Mouse (Mus musculus): ENCODE results near the gene Cenpp. TPM values are rescaled to one million over a fixed set of nuclear protein-coding genes. Genes with fewer than 3 reads are reported as not detected.
"Not testable (repeated sequence)": the region's sequence is repeated elsewhere in the genome, so short reads cannot be mapped to it uniquely, and the experiment has no call there.

Cenpp gene
- polyA plus RNA-seq, 1 experiment from 2014 or later: 5.7 TPM

- ATAC-seq: no peak
- Histone ChIP-seq H3K36me3 (ENCODE audit: control insufficient read depth, insufficient read depth, low read length) (no peaks in the 10 kb centered on the region), H3K4me1 (ENCODE audit: control insufficient read depth, insufficient read depth, low read depth, low read length) (no peaks in the 10 kb centered on the region), H3K27me3 (replicated peaks; ENCODE audit: control insufficient read depth, insufficient read depth, low read length) (no peaks in the 10 kb centered on the region), H3K4me2 (ENCODE audit: low read length) (no peak overlapping the region), H3K9me3 (ENCODE audit: control insufficient read depth, low read length) (no peaks in the 10 kb centered on the region), H3K4me3 (ENCODE audit: low read length) (no peak overlapping the region), H3K9ac (ENCODE audit: low read depth, low read length) (no peak overlapping the region), H3K27ac (ENCODE audit: low read depth, low read length) (no peak overlapping the region)
Measured at GRCm38 (mm10) chr13:49618365-49618764, 34.2 kb downstream of the Cenpp start.

DNA sequence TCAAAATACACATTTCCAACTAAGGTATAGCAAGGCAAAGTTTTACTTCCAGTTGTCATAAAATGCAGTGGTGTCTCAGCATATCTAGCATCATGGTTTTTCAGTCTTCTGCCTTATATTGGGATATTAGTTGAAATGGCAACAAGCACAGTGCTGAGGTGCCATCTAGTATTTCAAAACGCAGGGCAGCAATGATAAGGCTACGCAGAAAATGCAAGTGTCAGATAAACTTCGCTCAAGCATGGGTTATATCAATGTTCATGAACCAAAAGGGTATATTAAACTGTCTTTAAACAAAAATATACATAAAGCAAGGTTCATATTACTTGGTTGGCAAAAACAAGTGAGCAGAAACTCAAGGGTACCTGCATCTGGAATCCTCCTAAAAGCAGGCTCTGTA is 35.6 kb downstream of the Cenpp start:
- H3K9ac ChIP-seq (ENCODE audit: low read depth, low read length): no peak overlapping the region
- WGBS: 97% methylated on average over 3 of the region's 3 CpGs
- H3K27me3 ChIP-seq (replicated peaks; ENCODE audit: control insufficient read depth, insufficient read depth, low read length): no peaks in the 10 kb centered on the region
- no peak for ATAC-seq
- no peak overlapping the region for H3K27ac ChIP-seq (ENCODE audit: low read depth, low read length)
- no peaks in the 10 kb centered on the region for H3K36me3 ChIP-seq (ENCODE audit: control insufficient read depth, insufficient read depth, low read length)
- no peak overlapping the region for H3K4me2 ChIP-seq (ENCODE audit: low read length)
- H3K4me1 ChIP-seq (ENCODE audit: control insufficient read depth, insufficient read depth, low read depth, low read length): no peaks in the 10 kb centered on the region
- no peak overlapping the region for H3K4me3 ChIP-seq (ENCODE audit: low read length)
- H3K9me3 ChIP-seq (ENCODE audit: control insufficient read depth, low read length): no peaks in the 10 kb centered on the region

- no peak overlapping the region for H3K9ac ChIP-seq (ENCODE audit: low read depth, low read length)
- H3K4me1 ChIP-seq (ENCODE audit: control insufficient read depth, insufficient read depth, low read depth, low read length): no peaks in the 10 kb centered on the region
- no peak overlapping the region for H3K4me2 ChIP-seq (ENCODE audit: low read length)
- H3K4me3 ChIP-seq (ENCODE audit: low read length): no peak overlapping the region
- H3K36me3 ChIP-seq (ENCODE audit: control insufficient read depth, insufficient read depth, low read length): no peaks in the 10 kb centered on the region
- ATAC-seq: no peak
- no peaks in the 10 kb centered on the region for H3K9me3 ChIP-seq (ENCODE audit: control insufficient read depth, low read length)
- 81% methylated on average over 4 of the region's 4 CpGs for WGBS
- H3K27ac ChIP-seq (ENCODE audit: low read depth, low read length): no peak overlapping the region
- H3K27me3 ChIP-seq (replicated peaks; ENCODE audit: control insufficient read depth, insufficient read depth, low read length): no peaks in the 10 kb centered on the region
Measured at GRCm38 (mm10) chr13:49608589-49609322, 43.8 kb downstream of the Cenpp start.

GRCm38 (mm10) chr13:49607714-49608113 is 44.9 kb downstream of the Cenpp start, which contains the start of gene Ogn:
TSS of gene Ogn (plus strand) at chr13:49608046.
- WGBS: 78% methylated on average over 4 of the region's 4 CpGs
- H3K9ac ChIP-seq (ENCODE audit: low read depth, low read length): no peak within 1 kb of the TSS
- ATAC-seq: no peak

GRCm38 (mm10) chr13:49603603-49604002 is 49.0 kb downstream of the Cenpp start:
- no peak overlapping the region for H3K9ac ChIP-seq (ENCODE audit: low read depth, low read length)
- ATAC-seq: no peak
- H3K27ac ChIP-seq (ENCODE audit: low read depth, low read length): no peak overlapping the region
- H3K36me3 ChIP-seq (ENCODE audit: control insufficient read depth, insufficient read depth, low read length): no peaks in the 10 kb centered on the region
- no peaks in the 10 kb centered on the region for H3K9me3 ChIP-seq (ENCODE audit: control insufficient read depth, low read length)
- no peaks in the 10 kb centered on the region for H3K4me1 ChIP-seq (ENCODE audit: control insufficient read depth, insufficient read depth, low read depth, low read length)
- no peaks in the 10 kb centered on the region for H3K27me3 ChIP-seq (replicated peaks; ENCODE audit: control insufficient read depth, insufficient read depth, low read length)
- no peak overlapping the region for H3K4me3 ChIP-seq (ENCODE audit: low read length)
- no peak overlapping the region for H3K4me2 ChIP-seq (ENCODE audit: low read length)

More at GRCm38 (mm10) chr13:49607714-49608113, 44.9 kb downstream of the Cenpp start, which contains the start of gene Ogn:
- H3K27ac ChIP-seq (ENCODE audit: low read depth, low read length): no peak within 1 kb of the TSS
- no peak within 1 kb of the TSS for H3K4me3 ChIP-seq (ENCODE audit: low read length)
- H3K9me3 ChIP-seq (ENCODE audit: control insufficient read depth, low read length): no peaks in the 10 kb centered on the region
- H3K4me2 ChIP-seq (ENCODE audit: low read length): no peak within 1 kb of the TSS
- H3K4me1 ChIP-seq (ENCODE audit: control insufficient read depth, insufficient read depth, low read depth, low read length): no peaks in the 10 kb centered on the region
- no peaks in the 10 kb centered on the region for H3K36me3 ChIP-seq (ENCODE audit: control insufficient read depth, insufficient read depth, low read length)
- no peaks in the 10 kb centered on the region for H3K27me3 ChIP-seq (replicated peaks; ENCODE audit: control insufficient read depth, insufficient read depth, low read length)

GRCm38 (mm10) chr13:49602541-49602940 is 50.0 kb downstream of the Cenpp start:
- 61% methylated on average over 2 of the region's 2 CpGs for WGBS
- not testable (repeated sequence) for H3K9me3 ChIP-seq (ENCODE audit: control insufficient read depth, low read length); H3K27ac ChIP-seq (ENCODE audit: low read depth, low read length); H3K27me3 ChIP-seq (replicated peaks; ENCODE audit: control insufficient read depth, insufficient read depth, low read length); H3K4me3 ChIP-seq (ENCODE audit: low read length); ATAC-seq; H3K9ac ChIP-seq (ENCODE audit: low read depth, low read length); H3K4me1 ChIP-seq (ENCODE audit: control insufficient read depth, insufficient read depth, low read depth, low read length); H3K4me2 ChIP-seq (ENCODE audit: low read length); H3K36me3 ChIP-seq (ENCODE audit: control insufficient read depth, insufficient read depth, low read length)

DNA sequence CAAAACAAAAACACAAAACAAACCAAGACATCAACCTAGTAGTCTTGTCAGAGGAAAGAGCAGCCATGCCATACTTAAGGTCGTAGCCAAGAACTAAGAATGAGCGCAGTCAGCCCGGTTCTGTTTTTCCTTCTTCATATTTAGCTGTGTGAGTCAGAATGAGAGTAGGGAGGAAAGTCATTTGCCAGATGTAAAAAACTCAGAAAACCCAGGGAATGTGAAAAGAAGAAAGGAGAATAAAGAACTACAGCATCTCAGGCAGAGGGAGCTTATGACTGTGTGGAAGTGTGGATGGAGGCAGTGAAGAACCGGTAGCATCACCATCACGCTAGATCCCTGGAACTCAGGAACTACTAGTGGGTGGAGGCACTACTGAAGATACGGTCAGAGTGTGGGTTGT is 66.5 kb downstream of the Cenpp start:
- no peak for ATAC-seq
- Histone ChIP-seq H3K27me3 (replicated peaks; ENCODE audit: control insufficient read depth, insufficient read depth, low read length) (no peaks in the 10 kb centered on the region), H3K4me2 (ENCODE audit: low read length) (no peak overlapping the region), H3K27ac (ENCODE audit: low read depth, low read length) (no peak overlapping the region), H3K9me3 (ENCODE audit: control insufficient read depth, low read length) (no peaks in the 10 kb centered on the region), H3K9ac (ENCODE audit: low read depth, low read length) (no peak overlapping the region), H3K4me1 (ENCODE audit: control insufficient read depth, insufficient read depth, low read depth, low read length) (no peaks in the 10 kb centered on the region), H3K36me3 (ENCODE audit: control insufficient read depth, insufficient read depth, low read length) (no peaks in the 10 kb centered on the region), H3K4me3 (ENCODE audit: low read length) (no peak overlapping the region)
- 97% methylated on average over 6 of the region's 6 CpGs for WGBS

- ATAC-seq: no peak
- Histone ChIP-seq H3K9me3 (ENCODE audit: control insufficient read depth, low read length) (no peaks in the 10 kb centered on the region), H3K4me1 (ENCODE audit: control insufficient read depth, insufficient read depth, low read depth, low read length) (no peaks in the 10 kb centered on the region), H3K9ac (ENCODE audit: low read depth, low read length) (no peak overlapping the region), H3K27ac (ENCODE audit: low read depth, low read length) (no peak overlapping the region), H3K36me3 (ENCODE audit: control insufficient read depth, insufficient read depth, low read length) (no peaks in the 10 kb centered on the region), H3K4me3 (ENCODE audit: low read length) (no peak overlapping the region), H3K4me2 (ENCODE audit: low read length) (no peak overlapping the region), H3K27me3 (replicated peaks; ENCODE audit: control insufficient read depth, insufficient read depth, low read length) (no peaks in the 10 kb centered on the region)
- 79% methylated on average over 8 of the region's 8 CpGs for WGBS
Measured at GRCm38 (mm10) chr13:49584307-49585005, 68.1 kb downstream of the Cenpp start.

DNA sequence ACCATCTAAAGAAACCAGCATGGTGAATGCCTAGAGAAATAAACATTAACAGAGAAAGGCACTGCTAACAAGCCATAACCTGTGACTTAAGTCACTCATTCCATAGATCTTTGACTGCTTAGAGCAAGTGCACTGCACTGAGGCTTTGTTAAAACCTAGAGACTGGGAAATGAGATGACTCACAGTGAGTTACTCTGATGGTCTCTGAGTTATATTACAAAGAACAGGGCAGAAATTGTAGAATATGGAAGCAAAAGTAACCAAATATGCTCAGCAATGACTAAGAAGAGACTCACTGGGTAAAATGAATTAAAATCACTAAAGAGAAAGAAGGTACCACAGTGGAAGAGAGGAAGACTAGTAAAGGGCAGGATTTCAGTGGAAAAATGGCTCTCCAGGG is 68.7 kb downstream of the Cenpp start:
- Histone ChIP-seq H3K36me3 (ENCODE audit: control insufficient read depth, insufficient read depth, low read length) (no peaks in the 10 kb centered on the region), H3K9ac (ENCODE audit: low read depth, low read length) (no peak overlapping the region), H3K4me1 (ENCODE audit: control insufficient read depth, insufficient read depth, low read depth, low read length) (no peaks in the 10 kb centered on the region), H3K4me2 (ENCODE audit: low read length) (no peak overlapping the region), H3K27me3 (replicated peaks; ENCODE audit: control insufficient read depth, insufficient read depth, low read length) (no peaks in the 10 kb centered on the region), H3K9me3 (ENCODE audit: control insufficient read depth, low read length) (no peaks in the 10 kb centered on the region), H3K27ac (ENCODE audit: low read depth, low read length) (no peak overlapping the region), H3K4me3 (ENCODE audit: low read length) (no peak overlapping the region)
- ATAC-seq: no peak

Data from hindbrain, embryonic 16.5 days (tissue).